Mouse (Mus musculus) induced T-regulatory cell, adult 2 months (primary cell): ENCODE results near the gene Nuak1.

ENCODE experiments used
- DNase-seq: peaks from one replicate; pipeline ENCODE4 v3.0.0-alpha.2; 2012; ENCODE audit warnings: low read depth

Nuak1 gene

DNA sequence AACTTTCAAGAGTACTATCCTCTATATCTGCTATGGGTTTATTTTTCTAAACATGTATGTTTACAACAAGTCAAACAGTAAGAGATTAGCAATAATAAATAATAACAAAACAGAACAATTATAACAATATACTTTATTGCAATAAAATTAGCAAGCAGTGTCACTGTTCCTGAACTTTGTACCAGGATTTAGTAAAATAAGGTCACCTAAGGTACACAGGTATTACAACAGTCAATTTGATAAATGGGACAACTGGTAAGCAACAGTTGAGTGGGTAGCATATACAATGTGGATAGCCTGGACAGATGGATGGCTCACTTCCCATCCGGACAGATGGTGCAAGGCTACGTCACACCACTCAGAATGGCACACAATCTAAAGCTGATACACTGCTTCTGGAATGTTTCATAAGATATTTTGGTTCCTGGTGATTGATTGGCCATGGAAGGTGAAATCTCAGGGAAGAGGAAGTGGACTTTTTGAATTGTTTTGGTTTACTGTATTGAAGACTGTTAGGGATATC, 59.1 kb downstream of the Nuak1 start:
- DNase-seq = no peak

DNA sequence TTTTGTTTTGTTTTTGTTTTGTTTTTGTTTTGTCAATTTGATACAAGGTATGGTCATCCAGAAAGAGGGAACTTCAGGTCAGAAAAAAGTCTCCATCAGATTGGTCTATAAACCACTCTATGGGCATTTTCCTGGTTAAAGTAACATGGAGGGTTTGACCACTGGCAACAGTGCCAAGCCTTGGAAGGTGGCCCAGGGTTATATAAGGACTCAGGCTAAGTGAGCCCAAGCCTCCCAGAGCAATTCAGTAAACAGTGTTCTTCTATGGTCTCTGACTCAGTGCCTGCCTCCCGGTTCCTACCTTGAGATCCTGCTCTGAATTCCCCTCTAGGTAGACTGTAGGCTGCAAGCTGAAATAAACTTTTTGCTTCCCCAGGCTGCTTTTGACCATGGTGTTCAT, 61.0 kb downstream of the Nuak1 start:
- DNase-seq = no peak

DNA sequence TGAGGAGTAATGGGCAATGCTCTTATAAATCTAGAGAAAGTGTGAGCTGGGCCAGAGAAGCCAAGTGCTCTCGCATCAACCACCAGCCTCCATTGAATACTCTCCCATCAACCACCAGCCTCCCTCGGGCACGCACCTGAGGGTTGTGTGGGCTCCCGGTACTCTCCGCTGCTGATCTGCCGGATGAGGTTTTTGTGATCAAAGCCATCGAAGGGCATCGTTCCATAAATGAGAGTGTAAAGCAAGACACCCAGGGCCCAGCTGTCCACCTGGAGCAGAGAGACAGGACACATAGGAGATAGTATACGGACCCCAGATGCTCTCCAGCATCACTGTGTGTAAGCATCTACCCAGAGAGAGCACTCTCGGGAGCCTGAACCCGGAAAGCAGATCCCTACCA, 62.4 kb downstream of the Nuak1 start:
- DNase-seq = no peak

DNA sequence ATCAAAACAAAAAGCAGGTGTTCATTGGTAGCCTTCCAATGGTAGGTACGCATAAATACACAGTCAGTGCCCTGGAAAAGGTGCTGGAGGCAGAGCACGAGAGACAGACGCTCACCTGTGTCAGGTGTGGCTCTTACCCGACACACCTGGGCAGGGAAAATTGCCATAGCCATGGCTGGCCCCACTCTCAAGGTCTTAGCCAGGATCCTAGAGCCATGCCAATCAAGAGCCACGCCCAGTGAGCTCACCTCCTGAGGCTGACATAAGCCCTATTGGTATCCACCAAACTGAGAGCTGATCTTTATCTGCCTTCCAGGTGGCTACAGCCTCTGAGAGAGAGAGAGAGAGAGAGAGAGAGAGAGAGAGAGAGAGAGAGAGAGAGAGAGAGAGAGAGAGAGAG, 64.1 kb downstream of the Nuak1 start:
- DNase-seq = no peak

DNA sequence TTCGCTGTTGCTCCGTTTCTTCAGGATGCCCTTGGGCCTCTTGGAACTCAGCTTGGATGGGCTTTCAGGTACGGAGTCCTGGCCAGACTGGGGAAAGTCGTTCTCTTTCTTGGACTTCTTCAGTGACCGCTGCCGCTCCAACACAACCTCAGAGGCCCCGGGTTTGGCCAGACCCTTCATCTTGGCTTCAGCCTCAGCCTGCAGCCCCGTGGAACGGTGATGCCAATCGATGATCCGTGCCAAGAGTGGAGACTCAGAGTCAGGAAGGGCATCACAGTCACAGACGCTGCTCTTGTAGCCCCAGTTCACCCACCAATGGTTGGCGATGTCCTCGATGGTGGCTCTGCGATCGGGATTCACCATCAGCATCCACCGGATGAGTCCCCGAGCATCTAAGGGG, 65.4 kb downstream of the Nuak1 start:
- no peak for DNase-seq

DNA sequence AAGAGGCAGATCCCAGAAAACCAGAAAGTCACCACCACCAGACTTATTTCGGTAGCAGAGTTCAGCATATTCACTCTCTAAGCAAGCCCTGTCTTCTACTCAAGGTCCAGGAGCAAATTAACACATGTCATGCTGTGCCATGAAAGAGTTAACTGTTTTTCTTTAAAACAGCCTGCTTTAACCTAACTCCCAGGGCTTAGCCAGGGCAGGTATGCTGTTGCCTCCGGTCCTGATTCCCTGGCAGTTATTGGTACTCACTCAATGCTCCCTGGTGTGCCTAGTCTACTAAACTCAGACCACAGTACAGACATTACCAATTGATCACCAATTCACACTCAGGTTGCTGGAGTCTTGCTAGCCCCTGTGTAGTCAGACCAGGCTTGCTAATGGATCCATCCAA, 66.9 kb downstream of the Nuak1 start:
- DNase-seq = no peak

DNA sequence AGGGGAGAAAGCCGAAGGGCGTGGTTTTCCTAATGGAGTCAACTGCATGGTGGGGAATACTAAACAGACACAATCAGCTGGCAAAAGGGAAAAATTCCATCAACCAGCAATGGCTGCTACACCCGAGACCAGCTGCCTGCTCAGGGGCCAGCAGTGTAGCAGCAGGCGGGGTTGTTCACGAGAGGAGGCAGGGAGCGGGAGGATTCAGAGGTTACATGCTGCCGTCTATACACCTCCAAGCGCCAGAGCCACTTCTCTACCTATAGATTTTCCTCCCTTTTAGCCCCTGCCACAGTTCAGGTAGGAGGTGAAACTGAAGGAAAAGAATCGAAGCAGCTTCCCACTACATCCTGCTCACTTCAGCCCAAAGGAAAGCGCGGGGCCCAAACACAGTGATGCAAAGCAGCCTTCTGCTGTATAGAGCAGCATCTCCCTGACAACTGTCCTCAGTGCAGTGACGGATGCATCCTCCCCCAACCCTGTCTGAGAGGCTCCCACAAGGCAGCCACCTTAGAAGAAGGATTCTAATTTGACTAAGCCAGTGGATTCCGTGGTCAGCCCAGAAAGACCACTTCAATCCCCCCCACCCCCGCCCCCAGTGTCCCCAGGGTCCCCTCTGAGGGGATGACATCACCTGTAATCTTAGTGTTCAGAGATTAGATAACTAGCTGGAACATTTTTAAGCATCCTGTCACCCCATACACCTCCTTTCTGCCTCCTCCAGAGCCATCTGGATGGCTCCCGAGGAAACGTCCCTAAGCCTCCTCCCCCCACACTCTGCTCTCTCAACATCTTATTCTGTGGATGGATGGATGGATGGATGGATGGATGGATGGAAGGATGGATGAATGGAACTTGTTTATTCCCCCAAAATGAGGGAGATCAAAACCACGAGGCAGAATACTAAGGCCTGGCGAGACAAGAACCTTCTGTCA, 68.0 kb downstream of the Nuak1 start:
- no peak for DNase-seq

DNA sequence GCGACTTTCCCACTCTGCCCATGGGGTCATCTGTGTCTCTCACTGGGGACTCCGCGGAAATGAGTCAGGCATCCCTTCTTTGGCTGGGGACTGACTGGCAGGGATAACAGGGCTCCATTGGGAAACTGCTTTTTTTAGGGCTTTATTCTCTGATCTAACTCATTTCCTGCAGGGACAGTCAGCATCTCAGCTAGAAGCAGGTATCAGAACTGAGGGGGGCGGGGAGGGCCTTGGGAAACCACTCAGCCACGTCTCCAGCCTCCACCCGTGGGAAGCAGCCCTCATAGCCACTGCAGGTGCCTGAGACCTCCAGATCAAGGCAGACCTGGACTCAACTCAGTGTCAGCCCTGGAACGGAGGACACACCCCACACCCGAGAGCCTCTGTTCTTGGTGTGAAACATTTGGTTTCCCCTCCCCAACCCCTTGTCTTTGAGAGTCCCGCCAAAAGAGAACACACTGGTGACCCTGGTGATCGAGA, 68.7 kb downstream of the Nuak1 start:
- no peak for DNase-seq

DNA sequence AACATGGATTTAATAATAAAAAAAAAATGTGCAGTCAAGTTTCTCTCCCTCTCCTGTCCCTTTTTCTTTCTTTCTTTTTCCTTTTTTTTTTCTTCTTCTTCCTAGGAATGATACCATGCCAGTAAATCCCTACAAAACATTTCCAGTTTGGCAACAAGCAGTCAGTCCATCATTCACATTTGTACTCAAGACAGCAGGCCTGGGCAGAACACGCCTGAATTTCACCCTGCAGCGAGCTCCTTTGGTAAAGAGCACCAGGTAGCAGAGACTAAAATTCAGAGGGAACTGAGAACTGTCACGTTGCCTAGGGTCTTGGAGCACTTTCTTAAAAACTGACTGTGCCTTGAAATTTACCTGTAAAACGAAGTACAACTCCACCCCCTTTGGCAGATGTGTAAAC, 69.2 kb downstream of the Nuak1 start:
- no peak for DNase-seq

DNA sequence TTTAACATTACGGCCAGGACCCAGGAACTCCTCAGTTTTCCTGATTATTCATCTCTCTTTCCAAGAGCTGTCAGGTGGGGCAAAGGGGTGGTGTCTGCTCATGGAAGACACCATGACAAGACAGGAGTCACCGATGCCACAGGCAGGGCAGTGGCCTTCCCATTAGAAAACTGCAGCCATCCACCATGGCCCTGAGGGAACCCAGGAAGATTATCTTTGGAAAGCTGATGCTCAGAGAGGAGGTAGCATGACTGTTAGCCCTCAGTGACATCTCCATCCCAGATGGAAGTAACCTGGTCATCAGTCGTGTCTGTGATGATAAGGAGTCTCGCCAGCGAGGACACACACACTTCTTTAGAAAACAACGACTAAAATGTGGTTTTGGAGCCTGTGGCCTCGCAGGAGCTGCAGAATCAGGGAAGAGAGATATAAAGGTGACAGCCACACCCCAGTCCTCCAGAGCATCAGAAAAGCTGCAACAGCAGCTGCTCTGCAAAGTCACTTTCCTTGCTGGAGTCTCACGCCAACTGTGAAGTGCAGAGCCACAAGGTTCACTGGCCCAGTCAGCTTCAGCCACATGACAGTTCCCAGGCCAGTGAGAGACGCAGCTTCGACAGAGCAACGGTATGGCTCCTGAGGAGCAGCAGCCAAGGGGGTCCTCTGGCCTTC, 70.6 kb downstream of the Nuak1 start:
- DNase-seq = no peak

DNA sequence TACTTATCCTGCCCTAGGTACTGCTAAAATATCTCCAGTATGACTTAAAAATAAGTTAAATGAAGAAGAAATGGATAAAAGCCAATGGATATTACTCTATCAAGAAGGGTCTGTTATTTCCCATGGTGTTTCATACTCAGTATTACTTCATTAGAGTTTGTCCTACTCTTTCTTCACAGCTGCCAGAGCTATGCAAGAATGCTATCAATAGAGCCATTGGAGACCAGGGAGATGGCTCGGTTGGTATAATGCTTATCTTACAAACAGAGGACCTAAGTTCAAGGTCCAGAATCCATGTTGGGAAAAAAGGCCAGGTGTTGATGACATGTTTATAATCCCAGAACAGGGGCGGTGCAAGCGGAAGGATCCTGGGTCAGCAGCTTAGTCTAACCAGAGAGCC, 72.2 kb downstream of the Nuak1 start:
- no peak for DNase-seq

DNA sequence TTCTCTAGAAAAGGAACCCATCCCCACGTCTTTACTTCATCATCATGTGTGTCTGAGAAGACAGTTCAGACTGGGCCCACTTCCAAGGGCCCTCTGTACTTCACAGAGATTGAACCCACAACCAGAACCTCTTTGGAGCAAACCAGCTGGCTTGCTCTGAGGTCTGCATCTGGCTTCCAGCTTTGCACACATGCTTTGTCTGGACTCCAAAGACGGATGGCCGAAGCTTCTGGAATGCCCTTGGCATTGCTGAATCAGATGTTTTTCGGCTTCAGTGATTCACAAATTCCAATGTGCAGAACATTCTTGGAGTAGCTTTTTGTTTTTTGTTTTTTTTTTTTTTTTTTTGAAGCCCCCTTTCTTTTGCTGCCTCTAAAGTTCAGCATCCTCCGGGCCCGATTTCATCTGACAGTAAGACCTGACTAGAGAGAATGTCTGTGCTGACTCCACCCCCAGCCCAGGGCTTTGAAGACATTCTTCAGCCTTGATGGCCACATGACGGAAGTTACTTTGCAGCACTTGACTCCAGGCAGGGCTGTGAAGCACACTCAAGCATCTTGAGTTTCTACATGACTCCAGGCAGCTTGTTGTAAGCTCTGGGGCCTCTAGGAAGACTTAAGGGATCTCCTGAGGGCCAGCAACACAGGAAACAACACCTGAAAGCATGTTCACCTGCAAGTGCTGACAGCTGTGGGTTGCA, 75.1 kb downstream of the Nuak1 start:
- no peak for DNase-seq

DNA sequence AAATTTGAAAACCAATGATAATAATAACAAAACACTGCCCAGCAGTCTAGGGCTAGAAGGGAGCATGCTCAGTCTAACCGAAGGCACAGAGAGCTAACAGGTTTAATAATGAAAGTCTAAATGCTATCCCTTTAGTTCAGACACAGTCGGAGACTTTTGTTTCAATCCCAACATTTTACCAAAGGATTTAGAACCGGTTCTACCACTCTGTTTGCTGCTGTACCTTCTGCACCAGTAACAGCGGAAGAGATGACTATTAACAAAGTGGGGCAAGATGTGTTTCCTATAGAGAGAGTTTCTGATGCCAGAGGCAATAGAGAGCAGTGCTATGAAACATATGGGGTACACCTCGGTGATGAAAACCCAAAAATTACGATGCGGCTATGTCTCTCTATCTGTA, 76.6 kb downstream of the Nuak1 start:
- DNase-seq = no peak

DNA sequence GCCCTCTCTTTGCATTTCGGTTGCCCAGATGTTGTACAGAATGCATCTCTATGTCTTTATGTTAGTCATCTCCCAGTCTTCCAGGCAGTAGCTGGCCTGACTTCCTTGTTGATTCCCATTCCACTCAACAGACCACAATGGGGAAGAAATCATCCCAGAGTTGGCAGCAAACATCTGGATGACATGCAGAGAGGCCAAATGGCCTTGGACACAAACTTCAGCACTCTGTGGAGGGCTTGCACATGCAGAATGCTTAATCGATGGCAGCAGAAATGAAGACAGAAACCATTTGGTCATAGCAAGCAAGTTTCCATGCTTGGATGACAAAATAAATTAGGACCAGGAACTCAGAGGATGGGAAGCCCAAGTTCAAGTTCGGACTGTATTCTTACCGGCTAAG, 79.4 kb downstream of the Nuak1 start:
- no peak for DNase-seq

DNA sequence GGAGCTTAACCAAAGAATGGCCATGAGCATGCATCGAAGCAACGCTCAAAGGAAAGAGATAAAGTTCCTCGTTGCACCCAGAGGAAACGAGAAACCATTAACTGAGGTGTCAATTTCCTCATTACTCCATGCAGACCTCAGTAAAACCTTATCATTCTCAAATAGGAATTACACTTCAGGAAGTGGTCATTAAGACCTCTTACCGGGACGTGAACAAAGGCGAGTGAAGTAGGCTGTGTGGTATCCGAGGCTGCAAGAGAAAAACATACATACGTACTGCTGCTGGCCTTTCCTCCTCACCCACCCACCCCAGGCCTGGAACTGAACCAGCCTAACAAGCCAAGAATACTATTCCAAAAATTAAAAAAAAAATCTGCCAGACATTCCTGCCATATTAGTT, 80.0 kb downstream of the Nuak1 start:
- no peak for DNase-seq

DNA sequence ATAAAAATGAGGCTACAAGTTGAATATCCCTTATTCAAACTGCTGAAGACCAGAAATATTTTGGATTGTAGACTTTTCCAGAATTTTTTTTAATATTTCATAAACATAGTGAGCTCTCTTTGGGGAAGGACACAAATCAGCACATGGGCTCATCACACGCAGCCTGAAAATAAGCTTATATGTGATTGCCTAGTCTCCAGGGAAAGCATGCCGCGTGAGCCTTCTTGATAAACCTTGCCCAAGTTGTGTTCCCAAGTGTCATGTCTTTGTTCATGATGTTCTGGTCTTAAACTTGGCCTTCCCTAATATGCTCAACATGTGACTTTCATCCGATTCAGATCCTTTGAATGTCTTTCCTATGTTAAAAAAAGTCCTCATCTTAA, 81.7 kb downstream of the Nuak1 start:
- no peak for DNase-seq

DNA sequence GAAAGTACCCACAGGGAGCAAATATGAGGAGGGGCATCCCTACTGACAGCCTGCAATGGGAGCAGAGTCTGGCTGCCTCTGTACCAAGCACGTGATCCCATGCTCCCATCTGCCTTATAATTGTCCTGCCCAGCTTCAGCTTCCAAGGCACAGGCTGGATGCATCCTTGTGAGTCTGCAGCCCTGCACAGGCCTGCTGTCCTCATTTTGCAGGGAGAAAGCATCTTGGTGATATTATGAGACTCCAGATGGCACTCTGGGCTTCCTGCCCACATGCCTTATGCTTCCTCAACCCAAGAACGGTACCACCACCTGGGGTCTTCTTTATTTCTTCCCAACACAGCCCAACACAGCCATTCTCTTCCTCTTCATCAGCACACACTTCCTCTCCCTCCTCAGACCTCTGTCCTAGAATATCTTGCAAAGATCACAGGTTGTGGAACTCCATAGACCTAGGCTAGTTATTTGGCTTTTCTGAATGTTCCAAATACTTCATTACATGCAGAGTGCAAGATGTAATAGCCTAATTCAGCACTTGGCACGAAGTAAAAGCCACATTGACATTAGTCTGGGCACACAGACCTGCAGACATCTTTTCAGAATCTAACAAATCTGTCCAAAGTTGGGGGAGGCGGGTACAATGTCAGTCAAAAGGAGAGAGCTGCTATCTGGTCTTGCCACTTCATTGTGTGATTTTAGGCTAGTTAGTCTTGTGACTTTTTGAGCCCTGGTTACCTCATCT, 82.2 kb downstream of the Nuak1 start:
- no peak for DNase-seq

DNA sequence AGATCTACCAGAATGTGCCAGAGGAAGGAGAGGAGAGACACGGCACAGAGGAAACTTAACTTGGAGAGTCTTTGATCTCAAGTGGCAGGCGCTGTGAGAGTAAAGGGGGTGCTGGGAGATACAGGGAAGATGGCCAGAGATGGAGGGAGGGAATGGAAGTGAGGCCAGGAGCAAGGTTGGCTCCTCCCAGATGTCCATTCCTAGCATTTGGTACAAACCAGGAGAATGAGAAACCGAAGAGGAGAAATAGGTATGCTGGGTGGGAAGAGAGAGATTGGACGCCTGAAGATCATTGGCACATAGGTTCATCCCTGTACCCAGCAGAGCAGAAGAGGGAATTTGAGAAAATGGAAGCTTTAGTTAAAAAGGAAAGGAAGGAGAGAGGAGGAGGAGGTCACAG, 82.8 kb downstream of the Nuak1 start:
- no peak for DNase-seq

DNA sequence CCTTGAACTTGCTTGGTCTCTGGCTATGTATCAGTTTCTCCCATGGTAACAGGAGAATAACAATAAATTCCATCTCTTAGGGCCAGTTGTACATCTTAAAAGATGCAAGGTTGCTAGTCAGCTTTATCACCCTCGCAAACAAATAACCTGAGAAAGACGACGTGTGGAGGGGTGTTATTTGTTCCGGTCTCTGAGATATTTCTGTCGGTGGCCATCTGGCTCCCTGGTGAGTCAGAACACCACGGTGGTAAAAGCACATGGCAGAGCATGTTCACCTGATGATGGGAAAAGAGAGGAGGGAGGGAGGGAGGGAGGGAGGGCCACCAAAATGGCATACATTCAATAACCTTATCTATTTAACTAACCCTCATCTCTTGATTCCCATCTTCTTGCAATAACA, 86.1 kb downstream of the Nuak1 start:
- no peak for DNase-seq

DNA sequence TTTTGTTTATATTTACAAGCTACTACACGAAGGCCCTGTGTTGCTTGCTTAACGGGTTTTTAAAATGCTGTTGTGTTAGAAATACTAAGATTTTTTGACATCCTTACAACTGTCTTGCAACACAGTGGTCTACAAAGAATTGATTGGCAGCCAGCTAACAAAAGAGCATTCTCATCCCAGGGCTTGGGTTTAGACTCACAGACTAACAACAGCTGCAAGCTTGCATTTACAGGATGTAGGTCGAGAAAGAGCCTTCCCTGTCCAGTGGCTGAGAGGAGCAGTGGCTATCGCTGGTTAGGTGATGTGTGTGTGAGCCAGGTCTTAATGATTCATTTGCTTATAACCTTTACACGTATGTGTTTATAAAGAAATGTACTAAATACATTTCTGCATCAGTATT, 94.7 kb downstream of the Nuak1 start:
- no peak for DNase-seq

DNA sequence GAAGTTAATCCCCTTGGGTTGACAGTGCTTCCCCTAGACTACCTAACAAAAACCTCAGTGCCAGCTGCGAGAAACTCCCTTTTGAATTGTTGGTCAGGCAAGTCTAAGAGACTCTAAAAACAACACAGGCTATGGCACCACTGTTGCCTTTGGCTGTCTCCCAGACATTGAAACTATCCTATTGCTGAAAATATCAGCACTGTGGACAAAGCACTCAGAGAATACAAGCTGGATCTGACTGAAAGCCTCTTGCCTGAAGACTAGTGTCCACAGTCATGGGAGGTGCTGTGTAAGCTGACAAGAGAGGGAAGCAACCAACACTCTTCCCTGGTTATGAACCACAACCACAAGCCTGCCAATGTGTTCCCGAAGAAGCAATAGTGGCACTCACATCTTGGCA, 96.9 kb downstream of the Nuak1 start:
- no peak for DNase-seq

DNA sequence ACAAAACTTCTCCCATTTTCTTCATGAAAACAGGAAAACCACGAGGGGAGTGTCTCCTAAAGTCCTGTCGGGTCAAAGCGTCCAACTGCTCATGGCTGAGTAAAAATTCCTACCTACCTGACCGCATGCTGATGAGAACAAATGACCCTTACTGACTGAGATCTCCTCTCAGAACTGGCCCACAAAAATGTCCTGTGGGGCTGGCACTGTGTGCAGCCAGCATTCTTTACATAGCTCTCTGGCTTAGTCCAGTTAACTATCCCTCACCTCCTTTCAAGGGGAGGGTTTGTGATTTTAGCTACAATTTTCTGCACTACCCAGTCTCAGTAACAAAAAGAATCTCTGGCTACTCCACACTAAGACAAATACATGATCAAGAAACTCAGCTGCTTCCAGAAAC, 100.9 kb downstream of the Nuak1 start:
- no peak for DNase-seq
